Mouse (Mus musculus): ENCODE measurements around the gene Nsdhl. TPM values are rescaled to one million over a fixed set of nuclear protein-coding genes. Genes with fewer than 3 reads are reported as not detected.

Nsdhl gene
- 47.4 and 56.4 TPM in 2 replicates for polyA plus RNA-seq (2012; rRNA removed)

GRCm38 (mm10) chrX:72917884-72918681 is at the start of gene Nsdhl, which contains the start of gene Cetn2:
Nsdhl (plus strand) TSS chrX:72918557.
Cetn2 (minus strand) TSS chrX:72918411.

GRCm38 (mm10) chrX:72986841-72987519 is 68.6 kb downstream of the Nsdhl start, which contains the start of gene Zfp185:
Zfp185 (plus strand) TSS chrX:72987339.

Other genes with a start within 250 kb of the Nsdhl start
- gene Gabrq, start 93.4 kb upstream of the Nsdhl start, polyA plus RNA-seq (2012; rRNA removed), result 0.02 and 0.05 TPM in 2 replicates
- 14.0 and 14.5 TPM in 2 replicates for gene Cetn2, start 146 bp upstream of the Nsdhl start, polyA plus RNA-seq (2012; rRNA removed)
- 0.42 and 0.50 TPM in 2 replicates for gene Zfp185, start 68.8 kb downstream of the Nsdhl start, polyA plus RNA-seq (2012; rRNA removed)
- 0.23 TPM in 1 of 2 replicates, not detected in the other for gene Pnma5, start 118.5 kb downstream of the Nsdhl start, polyA plus RNA-seq (2012; rRNA removed)
- not detected in 2 replicates for gene Pnma3, start 146.2 kb downstream of the Nsdhl start, polyA plus RNA-seq (2012; rRNA removed)
- gene Xlr4a, start 163.9 kb downstream of the Nsdhl start, polyA plus RNA-seq (2012; rRNA removed), result 1.2 and 5.0 TPM in 2 replicates
- gene Xlr3a, start 178.5 kb downstream of the Nsdhl start, polyA plus RNA-seq (2012; rRNA removed), result 7.3 and 9.4 TPM in 2 replicates
- gene Gm14685, start 198.5 kb downstream of the Nsdhl start, polyA plus RNA-seq (2012; rRNA removed), result 0.30 and 0.37 TPM in 2 replicates
- gene Xlr5b, start 230.2 kb downstream of the Nsdhl start, polyA plus RNA-seq (2012; rRNA removed), result 0.12 TPM in 1 of 2 replicates, not detected in the other
- gene DXBay18, start 230.9 kb downstream of the Nsdhl start, polyA plus RNA-seq (2012; rRNA removed), result 0.19 and 0.50 TPM in 2 replicates